Mouse (Mus musculus) heart, adult 9 months (tissue): Measurements from ENCODE around the gene Exosc2.

Experiments used
- DNase-seq, 2 experiments: peaks; one replicate each; pipeline ENCODE4 v3.0.0; 2022; ENCODE audit warnings: low spot score in 2 of 2

Gene Exosc2

DNA sequence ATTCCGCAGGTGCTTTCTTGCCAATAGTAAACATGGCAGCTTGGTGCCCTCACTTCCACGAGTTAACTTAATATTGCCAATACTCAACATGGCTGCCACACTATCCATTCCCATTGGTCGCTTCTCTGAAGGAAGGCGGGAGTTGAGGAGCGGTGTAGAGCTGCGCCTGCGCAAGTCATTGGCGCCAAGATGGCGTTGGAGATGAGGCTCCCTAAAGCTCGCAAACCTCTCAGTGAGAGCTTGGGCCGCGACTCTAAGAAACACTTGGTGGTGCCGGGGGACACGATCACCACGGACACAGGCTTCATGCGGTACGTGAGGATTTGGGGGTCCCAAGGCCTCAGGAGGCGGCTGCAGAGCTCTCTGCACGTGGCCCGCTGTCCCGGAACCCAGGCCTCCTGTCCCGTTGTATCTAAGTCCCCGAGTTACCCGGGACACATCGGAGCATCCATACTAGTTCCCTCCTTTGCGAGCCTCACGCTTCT, at the start of gene Exosc2:
Gene Exosc2, plus strand, starts transcription at position 165 of the 485 bp plus-strand sequence.
- DNase-seq, result peak; percentile 95 to 96

DNA sequence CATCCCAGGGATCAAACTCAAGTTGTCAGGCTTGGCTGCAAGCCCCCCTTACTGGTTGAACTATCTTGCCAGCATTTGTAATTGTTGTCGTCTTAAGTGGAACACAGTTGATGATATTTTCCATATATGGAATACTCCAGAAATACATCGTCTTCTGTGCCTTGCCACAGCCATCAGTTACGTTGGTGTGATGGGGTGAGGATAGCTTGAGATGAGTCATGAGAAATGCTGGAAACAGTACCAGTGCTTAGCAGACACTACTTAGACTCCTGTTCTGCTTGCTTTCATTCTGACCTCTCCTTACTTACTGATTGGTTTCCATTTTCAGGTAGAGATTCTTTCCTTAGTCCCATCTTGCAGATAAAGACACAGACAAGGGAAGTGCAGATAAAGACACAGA, 37.0 kb upstream of the Exosc2 start:
- no peak for DNase-seq

DNA sequence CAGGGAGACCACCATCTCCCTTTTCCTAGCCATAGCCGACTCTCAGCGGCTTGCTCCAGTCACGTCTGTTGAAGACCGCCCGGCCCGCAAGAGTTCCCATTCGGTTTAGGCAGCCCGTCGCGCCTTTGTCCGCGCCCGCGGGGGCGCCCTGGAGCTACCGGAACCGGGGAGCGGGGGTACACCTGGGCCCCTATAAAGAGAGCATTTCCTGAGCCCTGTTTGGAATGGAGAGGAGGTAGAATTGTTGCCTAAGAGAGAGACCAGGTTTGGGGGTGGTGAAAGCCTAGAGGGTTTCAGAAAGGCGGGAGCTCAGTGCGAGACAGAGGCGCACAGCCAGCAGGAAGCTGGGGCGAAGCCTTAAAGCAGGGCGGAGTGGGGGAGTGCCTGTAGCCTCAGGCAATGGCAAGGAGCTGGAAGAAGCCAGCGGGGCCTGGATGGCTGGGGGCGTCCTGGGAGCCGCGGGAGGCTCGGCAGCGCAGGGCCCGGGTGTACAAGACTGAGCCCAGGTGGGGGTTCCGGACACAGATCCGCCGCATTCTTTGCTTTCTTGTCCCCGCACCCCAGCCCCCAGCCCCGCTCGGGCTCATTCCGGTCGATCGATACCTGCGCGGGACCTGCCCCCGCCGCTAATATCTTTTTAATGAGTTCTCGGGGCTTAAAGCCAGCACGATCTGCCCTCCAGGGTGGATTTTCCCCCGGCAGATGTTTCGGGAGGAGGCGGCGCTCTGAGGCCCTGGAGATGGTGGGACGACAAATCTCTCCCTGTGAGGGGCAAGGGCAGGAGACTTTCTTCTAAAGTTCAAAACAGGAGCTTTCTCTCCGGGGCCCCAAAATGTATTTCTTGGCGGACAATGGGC, 35.0 kb upstream of the Exosc2 start:
- no peak for DNase-seq

DNA sequence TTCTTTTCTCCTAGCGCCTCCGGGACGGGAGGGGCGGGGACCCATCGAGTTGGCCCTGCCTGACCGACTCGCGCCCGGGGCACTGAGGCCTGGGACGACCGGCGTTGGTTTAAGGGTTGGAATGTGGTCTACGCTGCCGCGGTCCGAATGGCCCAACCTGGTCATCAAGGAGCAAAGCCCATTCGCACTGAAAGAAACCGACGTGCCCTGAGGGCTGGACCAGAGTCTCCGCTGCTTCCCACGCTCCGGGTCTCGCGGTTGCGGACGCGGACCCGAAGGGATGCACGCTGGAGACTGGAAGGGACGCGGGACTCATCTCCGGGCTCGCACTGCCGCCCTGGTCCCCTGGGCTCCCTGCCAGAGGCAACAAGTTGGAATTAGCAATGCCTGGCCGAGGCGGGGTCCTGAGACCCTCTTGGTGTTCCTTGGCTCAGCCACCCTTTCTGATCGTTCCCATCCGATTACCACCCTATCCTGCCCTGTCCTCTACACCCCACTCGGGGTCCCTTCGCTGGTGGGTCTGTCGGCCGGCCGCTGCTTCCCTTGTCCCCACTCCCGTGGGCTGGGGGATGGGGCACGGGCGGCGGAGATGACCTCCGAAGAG, 34.3 kb upstream of the Exosc2 start:
- no peak for DNase-seq

DNA sequence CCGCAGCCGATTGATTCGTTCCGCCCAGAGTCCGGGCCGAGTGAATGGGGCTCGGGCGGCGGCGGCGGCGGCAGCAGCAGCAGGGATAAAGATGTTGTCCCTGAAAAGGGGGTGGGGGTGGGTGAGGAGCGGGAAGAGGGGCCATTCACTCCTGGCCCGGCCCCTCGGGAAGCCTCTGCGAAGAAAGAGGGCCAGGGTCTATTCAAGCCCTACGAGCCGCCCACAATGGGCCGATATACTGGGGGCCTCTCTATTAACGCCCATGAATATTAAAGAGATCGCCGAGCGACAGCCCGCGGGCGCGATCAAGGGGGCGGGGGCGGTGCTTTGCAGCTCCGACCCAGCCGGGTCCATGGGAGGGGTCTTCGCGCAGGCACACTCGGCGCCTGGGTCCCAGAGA, 33.8 kb upstream of the Exosc2 start:
- no peak for DNase-seq

DNA sequence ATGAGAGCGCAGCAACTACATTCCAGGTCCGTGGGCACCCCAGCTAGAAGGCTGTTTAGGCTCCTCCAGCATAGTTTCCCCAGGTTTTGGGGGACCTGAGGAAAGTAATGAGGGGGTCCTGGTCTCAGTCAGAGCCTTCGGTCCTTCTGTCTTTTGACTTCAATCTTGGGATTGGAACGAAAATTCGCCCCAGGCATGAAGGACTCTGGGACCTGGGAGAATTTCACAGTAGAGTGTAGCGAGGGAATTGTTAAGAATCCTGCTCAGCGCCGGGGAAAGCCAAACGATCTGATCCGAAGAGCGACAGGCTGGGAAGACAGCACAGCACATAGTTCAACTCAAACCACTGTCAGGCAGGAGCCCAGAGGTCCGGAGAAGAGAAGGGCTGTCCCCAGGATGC, 33.2 kb upstream of the Exosc2 start:
- DNase-seq, result no peak

DNA sequence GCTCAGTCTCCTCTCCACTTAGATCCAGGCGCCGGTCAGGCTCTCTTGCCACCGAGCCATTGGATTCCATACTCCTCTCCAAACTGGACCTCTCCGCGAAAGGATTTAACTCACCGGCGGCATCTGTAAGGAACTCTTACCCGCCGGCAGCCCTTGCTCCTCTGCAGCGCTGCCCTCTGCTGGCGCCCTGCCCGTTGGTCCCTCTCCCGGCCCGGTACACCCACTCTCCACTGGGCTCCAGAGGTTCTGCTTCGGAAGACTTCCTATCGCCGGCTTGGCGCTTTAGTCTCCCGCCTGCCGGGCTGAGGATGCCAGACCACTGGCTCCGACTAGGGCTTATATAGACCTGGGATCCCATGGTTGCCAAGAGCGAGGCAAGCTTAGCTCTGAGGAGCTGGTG, 32.7 kb upstream of the Exosc2 start:
- DNase-seq, result no peak

DNA sequence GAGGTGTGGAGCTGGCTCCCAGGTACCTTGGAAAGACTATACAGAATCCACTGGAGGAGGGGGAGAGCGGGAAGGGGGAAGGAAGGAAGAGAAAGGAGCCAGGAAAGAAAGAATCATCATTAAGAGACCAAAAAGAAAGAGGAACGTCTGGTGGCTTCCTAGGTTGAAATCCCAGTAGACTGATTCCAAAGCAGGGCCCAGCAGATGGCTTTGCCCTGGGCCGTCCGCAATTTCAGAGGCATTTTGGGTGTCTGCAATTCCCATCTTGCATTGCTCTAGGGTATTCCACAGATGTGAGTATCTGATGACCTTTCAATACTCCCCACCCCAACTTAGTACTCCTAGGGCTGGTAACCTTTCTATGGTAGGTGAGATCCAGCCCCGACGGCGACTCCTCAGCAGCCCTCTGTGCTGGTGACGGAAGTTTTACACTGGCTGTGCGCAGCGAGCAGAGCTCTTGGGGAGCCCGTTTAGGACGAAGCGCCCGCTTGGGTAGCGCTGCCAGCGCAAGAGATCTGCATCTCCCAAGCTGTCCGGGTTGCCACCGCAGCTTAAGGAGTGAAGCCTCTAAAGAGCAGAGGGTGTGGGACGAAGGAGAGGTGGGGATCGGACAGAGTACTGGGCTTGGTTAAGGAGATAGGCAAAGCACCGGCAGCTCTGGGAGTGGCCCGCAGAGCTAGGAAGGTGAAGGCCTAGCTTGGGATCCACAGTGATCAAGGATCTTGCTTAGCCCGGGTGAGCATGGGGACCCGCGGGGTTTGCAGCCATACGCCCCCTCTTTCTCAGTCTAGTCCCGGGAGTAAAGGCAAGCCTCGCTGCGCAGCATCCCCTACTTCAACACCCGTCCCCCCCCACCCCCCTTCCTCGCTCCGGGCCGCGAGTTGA, 31.7 kb upstream of the Exosc2 start:
- DNase-seq, result no peak

DNA sequence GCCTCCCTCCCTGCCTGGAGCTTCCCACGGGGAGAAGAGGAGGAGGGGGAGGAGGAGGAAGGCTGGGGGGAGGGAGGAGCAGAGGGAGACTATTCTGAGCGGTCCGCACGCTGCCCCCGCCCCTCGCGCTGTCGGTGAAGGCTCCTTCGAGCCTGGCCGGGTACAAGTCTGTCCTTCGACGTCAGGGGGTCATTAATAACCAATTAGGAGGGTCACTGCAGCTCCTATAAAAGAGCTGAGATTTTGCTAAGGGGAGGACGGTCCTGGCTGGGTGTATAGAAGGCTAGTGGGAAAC, 31.1 kb upstream of the Exosc2 start:
- no peak for DNase-seq

DNA sequence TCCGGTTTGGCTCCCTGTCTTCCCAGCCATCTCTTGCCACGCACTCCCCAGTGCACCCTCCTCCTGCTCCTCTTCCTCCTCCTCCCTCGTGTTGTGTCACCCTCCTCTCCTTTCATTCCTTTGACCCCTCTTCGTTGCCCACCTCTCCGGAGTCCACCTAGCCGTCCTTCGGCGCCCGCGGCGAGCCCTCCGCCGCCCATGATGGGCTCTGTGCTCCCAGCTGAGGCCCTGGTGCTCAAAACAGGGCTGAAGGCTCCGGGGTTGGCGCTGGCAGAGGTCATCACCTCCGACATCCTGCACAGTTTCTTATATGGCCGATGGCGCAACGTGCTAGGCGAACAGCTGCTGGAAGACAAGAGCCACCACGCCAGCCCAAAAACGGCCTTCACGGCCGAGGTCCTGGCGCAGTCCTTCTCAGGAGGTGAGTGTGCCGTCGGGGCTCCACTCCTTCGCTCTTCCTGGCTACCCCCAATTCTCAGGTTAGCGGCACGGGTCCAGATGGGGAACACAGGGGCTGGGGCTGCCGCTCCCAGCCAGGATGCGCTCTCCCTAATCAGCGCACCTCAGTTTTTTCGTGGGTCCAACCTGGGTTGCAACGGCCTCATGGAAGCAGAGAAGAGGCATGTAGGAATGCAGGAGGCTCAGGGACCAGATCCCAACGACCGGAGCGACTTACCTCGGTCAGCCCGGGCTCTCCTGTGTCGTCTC, 30.5 kb upstream of the Exosc2 start, which contains the start of gene Prdm12:
Gene Prdm12, plus strand, starts transcription at position 137 of the 708 bp plus-strand sequence.
- no peak for DNase-seq

DNA sequence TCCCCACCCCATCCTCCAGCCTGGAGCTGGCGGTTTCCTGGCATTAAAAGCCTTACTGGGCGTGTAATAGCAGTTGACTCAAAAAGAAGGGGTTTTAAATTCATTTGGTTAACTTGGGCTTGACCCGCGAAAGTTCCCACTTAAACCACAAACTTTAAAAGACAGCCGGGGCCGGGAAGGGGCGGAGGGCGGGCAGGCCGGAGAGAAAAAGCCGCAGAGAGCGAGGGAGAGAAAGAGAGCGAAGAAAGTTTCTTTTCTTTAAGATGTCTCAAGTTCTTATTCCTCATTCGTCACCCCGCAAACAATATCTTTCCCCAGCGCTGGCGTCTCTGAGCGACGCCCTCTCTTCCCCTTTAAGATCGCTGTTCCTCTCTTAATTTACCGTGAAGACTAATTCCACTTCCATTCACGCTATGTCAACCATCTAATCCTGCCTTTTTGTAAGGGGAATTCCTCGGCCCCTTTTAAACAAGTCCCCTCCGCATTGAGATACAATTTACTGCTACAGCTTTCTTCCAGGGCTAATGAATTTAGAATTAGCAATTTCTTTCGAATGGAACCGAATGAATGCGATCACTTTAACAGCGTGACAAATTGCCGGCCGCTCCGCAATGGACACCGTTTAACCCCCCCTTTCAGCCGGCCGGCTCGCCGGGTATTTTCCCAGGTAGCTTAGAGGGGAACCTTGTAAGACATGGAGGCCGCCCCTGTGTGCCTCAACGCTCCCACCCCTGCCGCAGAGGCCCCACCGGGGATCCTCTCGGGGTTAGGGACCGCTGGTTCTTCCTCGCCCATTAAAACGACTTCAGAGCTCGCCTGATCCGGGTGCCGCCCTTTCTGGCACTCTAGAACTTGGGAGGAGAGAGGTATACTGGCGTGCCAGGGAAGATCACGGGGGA, 29.7 kb upstream of the Exosc2 start:
- DNase-seq, result no peak

DNA sequence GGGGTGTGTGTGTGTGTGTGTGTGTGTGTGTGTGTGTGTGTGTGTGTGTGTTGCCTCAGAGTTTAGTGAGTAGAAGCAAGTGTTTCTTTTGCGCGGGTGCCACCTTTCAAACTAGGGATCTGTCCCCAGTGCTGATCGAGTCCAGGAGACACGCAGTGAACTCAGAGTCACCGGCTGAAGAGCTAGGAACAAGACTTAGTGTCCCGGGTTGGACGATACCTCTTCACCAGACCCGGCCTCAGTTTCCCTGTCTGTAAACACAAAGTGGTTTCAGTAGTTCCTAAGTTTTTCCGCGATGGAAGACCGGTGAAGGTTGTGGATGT, 29.0 kb upstream of the Exosc2 start:
- no peak for DNase-seq

DNA sequence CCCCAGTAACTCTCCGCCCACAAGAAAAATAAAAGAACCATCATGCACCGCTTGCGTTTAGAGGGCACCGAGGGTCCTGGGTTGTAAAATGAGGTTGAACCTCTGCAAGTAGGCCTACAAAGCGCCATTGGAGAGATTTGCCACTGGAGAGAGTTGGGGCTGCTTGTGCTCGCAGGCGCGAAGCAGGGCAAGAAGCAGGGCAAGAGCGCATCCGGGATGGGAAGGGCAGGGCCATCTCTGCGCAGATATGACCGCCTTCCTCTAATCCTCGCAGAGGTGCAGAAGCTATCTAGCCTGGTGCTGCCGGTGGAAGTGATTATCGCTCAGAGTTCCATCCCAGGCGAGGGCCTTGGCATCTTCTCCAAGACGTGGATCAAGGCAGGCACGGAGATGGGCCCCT, 28.6 kb upstream of the Exosc2 start:
- DNase-seq, result no peak

DNA sequence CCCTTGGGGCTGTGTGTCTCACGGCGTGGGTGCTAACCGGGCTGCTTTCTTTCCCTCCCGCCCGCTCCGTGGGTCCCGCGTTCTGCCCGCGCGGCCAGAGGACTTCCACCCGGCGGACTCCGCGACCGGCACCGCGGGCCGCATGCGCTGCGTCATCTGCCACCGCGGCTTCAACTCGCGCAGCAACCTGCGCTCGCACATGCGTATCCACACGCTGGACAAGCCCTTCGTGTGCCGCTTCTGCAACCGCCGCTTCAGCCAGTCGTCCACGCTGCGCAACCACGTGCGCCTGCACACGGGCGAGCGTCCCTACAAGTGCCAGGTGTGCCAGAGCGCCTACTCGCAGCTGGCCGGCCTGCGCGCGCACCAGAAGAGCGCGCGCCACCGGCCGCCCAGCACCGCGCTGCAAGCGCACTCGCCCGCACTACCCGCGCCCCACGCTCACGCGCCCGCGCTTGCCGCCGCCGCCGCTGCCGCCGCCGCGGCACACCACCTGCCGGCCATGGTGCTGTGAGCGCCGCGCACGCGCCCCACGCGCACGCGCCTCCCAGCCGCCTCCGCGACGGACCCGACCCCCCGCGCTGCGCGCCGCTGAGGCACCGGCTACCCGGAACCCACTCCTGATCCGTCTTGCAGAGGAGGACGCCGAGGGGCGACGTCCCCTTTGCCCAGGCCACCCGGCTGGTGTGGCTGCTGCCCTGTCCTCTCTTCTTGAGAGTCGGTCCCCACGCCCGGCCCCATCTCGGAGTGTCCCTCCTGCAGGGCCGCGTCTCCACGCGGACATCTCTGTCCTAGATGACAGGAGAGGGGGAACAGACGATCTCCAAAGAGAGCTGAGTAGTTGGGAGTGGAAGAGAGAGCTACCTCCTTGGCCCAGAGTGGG, 16.3 kb upstream of the Exosc2 start:
- no peak for DNase-seq

DNA sequence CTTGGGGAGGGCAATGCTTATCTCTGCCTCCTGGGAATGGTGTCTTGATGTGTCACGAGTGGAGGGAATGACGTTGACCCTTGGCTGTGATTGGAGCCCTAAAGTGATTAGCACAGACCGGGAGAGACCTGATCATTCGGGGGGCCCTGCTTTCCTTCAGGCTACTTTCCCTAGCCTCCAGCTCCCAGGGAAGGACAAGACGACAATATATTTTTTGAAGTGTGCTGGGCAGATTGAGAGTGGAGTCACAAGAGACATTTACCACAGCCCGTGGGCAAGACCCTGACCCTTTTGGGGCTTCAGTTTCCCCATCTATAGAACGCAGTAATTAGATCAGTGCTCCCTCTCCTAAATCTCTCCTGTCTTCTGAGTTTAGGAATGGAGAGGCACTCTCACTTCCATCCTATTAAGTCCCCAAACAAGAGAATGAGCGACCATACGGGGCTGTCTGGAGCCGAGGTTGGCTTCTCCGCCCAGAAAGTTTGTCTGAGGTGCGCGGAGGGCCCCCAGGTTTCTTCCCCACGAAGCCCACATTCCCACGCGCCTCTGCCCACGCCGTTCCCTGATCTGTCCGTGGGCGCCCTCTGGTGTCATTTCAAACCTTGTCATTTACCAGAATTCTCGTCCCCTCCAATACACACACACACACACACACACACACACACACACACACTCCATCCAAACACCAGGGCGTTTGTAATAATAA, 15.5 kb upstream of the Exosc2 start:
- DNase-seq, result peak in 1 of 2 experiments; percentile 21

DNA sequence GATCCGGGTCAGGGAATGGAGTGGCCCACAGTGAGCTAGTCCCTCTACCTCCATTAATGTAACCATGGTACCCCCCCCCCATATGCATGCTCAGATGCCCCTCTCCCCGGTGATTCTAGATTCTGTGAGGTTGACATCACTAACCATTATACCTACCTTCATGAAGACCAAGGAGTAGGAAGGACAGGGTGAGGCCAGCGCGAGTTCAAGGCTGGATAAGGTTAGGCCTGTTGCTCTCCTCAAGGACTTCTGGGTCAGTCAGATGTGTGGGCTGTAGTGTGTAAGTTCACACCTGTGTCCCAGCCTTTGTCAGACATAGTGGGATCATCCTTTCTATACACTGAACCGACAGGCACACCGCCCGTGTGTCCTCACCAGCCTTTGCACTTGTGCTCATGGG, 14.1 kb upstream of the Exosc2 start:
- no peak for DNase-seq

DNA sequence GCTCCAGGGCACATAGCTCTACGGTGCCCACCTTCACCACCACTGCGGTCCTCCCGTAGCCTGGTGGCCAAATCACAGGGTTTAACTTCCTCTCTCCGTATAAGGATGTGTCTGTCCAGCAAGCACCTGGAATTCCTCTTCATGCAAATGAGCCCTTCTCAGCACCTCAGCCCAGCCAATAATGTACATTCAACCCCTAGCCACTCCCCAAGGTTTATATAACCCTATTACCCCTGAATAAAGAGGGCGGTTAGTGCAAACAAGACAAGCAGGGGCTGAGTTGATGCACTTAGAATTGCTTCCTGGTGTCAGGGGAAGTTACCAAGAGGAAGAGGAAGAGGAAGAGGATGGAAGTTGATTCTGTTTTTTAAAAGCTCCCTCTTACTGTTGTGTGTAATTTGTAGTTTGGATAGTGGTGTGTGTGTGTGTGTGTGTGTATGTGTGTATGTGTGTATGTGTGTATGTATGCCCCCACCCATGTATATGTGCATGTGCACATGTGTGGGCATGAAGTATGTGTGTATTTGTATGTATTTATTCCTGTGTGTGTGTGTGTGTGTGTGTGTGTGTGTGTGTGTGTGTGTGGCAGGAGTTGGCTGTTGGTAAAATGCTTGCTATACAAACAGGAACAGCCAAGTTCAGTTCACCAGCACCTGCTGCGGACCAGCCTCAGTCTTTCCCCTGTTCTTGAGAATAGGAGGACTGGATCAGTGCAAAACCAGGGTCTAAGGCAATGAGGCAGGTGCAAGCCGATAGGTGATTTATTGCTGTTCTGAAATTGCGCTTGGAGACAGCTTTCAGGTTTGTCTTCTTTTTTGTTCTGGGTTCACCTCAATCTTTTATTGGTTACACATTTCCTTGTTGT, 7.3 kb upstream of the Exosc2 start:
- no peak for DNase-seq

DNA sequence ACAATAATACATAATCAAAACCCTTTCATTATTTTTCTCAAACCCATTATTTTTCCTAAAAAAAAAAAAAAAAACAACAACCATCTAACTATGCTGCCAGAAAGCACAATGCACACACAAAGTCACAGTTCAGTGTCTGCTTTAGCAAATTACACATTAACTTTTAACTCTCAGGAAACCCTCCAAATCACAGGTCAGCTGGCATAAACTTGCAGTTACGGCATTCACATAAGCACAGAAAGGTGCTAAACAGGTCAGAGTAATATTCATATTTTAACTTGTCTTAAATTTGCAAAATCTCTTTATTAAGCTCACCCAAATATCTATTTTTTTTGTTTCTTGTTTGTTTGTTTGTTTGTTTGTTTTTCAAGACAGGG, 6.7 kb upstream of the Exosc2 start:
- no peak for DNase-seq
